Mouse (Mus musculus) heart, adult 18-20 months (tissue): ENCODE measurements at regions not wholly inside any gene's neighbourhood (a gene's known extent, or its start where the extent isn't known, plus 50 kb on each side); places are given as distances from the start of the nearest gene placed in this dataset.

ENCODE experiments used
- DNase-seq, 2 experiments: peaks; one replicate each; pipeline ENCODE4 v3.0.0; 2021 to 2022; ENCODE audit warnings: mixed read lengths in 1 of 2

DNA sequence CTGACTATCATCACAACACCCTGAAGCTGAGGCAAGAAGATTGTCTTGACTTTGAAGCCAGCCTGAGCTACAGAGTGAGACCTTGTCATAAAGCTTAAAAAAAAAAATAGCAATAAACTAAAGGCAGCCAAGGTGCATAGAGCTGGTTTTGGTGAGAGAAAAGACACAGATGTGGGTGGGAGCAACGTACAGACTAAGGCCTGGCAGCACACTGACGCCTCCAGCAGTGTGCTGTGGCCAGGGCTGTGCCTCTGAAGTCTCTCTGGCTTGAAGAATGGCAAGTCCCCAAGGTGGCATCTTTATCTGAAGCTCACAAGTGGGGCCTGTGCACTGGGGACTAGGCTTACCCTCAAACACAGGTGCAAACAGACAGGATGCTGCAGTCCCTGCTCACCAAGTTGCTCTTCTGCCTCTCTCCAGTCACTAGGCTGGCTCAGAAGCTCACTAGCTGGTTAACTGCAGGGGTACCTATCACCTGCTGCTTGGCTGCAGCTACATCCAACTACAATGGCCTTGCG, 159.3 kb upstream of the Zmiz1 start:
- no peak for DNase-seq

DNA sequence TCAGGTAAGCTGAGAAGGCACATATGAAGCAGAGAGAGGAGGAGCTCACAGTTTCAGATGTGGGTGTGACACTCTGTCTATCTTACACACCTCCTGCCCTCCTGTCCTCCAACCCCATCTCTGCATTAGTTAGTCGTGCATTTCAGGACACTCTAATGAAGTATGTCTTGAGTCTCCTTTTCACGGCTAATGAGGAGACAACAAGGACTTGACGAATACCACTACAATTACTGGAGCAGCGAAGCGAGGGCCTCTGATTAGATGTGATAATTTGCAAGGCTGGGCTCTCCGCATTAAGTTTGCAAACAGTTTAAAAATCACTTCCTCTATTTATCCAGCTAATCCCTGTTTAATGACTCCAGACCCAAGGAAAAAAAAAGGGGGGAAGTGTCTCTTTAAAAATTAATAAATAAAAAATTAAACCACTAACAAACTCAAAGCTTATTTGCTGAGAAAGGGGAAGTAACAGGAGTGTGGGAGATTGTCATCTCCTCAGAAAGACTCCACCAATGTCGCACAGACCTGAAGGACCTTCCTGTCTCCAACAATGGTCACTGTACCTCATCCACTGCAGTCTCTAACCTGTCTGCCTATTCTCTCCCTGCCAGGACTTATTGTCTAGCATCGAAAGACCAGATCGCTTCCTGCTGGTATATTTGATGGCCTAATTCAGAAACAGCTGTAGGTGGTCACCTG, 157.5 kb upstream of the Zmiz1 start:
- DNase-seq, result no peak

GRCm38 (mm10) chr14:25304391-25304851, 154.6 kb upstream of the Zmiz1 start:
- DNase-seq, result peak; percentile 90 to 96

- DNase-seq, result no peak
These were observed 152.8 kb upstream of the Zmiz1 start for GRCm38 (mm10) chr14:25306166-25306565.

GRCm38 (mm10) chr14:25306961-25307654, 151.9 kb upstream of the Zmiz1 start:
- no peak for DNase-seq

DNA sequence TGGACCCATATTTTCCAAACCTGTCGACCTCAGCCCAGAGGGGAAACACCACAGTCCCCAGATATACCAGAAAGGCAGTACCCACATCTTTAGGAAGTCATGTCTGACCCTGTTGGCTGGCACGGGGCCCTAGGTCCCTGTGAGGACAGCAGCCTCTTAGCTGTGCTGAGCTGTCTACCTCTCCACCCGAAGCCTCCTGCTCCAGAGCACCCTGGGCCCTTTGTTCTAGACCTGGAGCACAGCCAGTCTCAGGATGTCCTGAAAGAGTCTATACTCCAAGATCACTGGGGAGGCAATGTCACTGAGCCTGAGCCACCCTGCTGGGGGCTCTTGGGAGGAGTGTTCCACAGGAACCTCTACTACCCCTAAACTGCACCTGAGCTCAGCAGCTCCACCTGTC, 150.9 kb upstream of the Zmiz1 start:
- DNase-seq, result peak in 1 of 2 experiments; percentile 41

DNA sequence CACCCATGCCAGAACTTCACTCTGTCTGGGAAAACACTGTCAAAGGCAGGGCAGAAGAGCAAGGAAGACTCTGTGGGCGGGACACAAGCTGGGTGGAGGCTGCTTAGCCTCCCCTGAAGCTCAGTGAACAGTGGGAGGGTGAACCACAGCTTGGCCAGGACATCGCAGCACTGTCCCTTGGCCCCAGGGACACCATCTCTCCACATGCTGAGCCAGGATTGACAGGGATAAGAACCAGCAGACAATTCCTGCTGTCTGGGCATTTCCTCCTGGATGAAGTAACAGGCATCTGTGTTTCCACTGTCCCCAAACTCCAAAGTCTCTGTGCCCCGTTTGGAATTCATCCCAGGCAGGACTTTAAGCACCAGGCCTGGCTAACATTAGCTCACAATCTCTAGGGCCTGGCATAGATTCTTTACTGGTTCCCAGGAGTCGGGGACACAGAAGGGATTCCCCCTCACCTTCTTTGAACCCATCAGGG, 148.3 kb upstream of the Zmiz1 start:
- DNase-seq, result peak; percentile 52 to 62

DNA sequence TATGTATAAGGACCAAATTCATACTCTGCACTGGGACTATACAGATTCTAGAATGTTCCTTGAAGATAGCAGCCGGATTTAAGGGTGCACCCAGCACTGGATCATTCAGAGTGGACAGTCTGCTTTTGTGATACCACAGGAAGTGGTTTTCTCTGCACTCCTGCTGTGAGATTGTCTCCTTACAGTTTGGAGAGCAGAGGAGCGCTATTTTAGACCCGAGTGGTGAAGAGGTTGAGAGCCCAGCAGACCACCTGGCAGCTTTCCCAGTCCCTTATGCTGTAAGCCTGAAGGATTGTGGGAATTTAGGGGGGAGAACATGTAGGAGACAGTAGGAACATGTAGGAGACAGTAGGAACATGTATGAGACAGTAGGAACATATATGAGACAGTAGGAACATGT, 147.5 kb upstream of the Zmiz1 start:
- DNase-seq, result no peak

DNA sequence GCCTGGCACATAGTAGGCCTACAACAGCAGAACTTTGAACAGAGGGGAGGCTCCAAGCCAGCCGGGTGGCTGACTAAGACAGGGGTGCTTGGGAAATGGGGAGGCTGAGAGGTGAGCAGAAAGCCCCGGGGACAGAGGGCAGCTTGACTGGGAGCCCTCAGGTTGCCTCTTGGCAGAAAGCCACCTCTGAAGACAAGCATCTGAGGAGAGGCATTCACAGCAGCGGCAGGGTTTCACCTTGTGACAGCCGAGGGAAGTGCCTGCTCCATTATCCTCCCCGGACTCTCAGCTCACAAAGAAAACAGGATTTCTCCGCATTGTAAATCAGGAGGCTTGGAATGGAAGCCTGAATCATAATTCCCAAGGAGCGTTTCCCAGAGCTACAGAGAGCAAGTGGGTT, 146.8 kb upstream of the Zmiz1 start:
- DNase-seq, result no peak

DNA sequence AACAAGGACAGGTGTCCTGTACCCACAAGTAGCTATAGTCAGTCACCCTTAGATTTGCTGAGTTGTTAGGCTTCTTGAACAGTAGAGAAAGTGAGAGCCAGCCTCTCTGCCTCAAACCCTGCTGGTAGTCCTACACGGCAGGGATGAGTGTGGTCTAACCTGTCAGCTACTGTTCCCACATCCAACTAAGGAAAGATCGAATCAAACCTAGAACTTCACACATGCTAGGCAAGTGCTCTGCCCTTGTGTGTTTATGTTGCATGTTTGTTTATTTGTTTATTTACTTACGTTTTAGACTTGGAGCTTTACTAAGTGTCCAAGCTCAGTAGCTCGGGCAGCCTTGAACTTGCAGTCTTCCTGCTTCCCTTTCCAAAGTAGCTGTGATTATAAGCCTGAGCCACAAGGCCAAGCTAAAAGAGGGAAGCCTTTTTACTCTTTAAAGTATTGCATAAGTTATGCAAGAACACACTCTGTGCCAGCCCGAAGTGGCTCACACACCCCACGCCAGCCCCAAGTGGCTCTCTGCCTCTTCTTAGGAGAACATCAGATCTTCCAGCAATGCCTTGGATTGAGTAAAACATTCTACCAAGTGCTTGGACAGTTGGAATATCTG, 146.1 kb upstream of the Zmiz1 start:
- no peak for DNase-seq

DNA sequence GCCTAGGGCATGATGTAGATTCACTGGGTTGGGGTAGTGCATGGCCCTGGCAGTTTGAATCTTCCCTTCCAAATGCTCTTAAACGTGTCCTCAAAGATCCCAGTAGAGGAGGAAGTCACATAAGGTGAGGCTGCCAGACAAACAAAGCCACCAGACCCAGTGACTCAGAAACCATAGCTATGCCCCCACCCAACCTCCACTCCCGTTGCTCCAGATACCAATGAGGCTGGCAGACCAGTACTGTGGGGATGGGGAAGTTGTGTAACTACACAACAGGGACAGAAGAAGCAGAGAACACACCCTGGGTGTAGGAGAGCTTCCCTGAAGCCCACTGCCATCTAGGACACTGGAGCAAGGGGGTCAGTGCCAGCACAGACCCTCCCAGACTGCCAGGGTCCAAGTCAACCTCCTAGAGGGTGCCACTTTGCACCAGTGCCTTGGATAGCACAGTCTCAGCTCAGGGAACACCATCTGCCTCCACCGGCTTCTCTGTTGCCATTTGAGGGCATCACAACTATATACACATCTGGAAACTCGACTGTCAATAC, 145.2 kb upstream of the Zmiz1 start:
- no peak for DNase-seq

DNA sequence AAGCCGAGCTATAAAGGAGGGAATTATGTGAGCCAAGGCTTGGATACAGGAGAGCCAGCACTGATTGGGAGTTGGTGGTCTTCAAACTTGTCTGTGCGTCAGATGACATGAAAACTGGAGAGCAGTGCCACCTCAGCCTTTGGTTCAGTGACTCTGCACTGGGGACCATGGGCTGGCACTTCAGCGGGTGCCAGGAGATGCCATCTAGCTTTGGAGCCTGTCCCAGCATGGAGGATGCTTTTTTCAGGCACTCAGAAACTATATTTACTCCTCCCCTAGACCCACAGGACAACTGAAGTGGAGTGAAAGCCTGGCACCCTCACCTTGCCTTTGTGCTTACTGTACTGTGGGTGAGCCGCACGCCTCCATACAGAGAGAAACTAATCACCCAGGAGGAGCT, 142.5 kb upstream of the Zmiz1 start:
- peak; percentile 38 to 42 for DNase-seq

DNA sequence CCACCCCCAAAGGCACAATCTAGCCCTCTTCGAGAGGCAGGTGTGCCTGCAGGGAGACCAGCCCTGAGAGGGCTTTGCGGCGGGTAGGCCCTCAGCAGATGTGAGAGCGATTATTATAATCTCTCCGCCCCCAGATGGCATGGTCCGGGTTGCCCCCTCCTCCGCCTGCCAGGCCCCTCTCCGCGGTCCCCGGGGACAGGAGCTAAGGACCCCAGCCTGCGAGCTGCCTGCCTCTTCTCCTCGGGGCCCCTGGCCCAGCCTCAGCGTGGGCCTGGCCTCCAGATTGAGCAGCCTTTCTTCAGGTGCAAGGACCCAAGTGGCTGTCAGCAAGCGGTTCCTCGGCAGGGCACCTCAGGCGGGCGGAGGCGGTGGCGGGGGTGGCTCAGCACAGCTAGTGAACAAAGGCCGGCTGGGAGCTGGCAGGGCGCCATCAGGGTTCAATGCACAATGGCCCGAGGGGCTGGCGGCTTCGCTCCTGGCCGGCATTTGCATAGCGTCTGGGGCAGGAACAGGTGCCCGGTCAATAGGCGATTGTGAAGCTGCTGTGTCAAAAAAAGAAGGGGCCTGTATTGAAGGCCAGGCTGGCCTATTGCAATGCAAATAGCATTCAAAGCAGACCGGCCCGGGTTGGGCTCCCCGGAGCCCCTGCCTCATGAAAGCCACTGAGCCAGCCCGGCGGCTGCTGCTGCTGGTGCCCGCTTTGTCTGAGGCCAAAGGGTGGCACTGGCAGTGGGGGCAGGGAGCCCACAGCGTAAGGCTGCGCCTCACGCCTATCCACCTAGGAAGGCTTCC, 141.1 kb upstream of the Zmiz1 start:
- peak; percentile 57 to 67 for DNase-seq

- no peak for DNase-seq
These were observed 140.1 kb upstream of the Zmiz1 start for GRCm38 (mm10) chr14:25318909-25319308.

- no peak for DNase-seq
These were observed 138.8 kb upstream of the Zmiz1 start for GRCm38 (mm10) chr14:25320141-25320540.

DNA sequence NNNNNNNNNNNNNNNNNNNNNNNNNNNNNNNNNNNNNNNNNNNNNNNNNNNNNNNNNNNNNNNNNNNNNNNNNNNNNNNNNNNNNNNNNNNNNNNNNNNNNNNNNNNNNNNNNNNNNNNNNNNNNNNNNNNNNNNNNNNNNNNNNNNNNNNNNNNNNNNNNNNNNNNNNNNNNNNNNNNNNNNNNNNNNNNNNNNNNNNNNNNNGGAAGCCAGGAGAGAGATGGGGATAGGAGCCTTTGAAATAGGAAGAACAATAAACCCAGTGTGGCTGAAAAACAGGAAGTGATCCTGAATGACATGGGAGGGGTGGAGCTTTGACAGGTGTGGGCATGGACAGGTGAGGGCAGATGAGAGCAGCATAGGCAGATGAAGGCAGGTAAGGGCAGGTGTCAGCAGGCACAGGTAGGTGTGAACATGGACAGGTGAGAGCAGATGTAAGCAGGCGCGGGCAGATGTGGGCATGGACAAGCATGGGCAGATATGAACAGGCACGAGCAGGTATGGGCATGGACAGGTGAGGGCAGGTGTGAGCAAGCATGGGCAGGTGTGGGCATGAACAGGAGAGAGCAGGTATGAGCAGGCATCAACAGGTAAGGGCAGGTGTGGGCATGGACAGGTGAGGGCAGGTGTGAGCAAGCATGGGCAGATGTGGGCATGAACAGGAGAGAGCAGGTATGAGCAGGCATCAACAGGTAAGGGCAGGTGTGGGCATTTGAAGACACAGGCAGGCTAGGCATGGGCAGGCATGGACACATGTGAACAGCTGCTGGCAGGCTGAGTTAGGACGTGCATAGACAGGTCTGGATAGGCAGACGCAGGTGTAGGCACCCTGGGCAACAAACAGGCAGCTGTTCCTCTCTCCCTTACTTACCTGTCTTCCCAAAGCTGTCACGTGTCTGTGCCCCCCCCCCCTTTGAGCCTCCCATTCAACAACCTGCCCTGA, 135.2 kb upstream of the Zmiz1 start:
- no peak for DNase-seq

DNA sequence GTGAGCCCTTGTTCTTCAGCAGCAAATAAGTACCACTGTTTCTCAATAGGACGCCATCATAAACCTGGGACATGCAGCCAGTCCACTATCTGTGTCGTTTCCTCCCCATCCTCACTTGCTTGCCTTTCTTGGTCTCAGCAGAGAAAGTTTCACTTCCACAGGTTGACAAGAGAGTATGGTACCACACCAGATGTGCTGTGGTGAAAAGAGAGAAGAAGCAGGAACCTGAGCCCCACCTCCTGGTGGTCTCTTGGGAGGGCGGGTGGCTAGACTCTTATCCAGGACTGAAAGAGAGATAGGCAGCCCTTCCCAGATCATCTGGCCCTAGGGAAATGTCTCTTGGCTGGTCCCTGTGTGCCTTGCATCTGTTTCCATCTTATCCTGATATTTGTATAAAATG, 133.1 kb upstream of the Zmiz1 start:
- no peak for DNase-seq

DNA sequence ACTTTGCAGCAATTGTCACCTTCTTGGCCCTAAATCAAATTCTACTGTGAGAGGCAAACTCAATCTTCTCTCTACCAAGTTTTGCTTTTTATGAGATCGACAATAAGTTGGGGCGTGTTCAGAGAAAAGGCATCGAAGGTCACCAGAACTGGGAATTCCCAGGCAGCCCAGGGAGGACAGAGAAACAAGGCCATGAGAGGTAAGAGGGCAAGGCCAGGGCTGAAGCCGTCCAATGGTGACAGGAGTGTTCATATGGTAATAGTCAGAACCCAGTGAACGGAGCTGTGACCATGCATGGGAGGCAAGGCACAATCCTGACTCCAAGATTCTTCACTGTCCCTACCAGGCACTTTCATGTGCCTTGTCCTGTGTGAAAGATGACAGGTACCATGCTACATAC, 130.8 kb upstream of the Zmiz1 start:
- no peak for DNase-seq

DNA sequence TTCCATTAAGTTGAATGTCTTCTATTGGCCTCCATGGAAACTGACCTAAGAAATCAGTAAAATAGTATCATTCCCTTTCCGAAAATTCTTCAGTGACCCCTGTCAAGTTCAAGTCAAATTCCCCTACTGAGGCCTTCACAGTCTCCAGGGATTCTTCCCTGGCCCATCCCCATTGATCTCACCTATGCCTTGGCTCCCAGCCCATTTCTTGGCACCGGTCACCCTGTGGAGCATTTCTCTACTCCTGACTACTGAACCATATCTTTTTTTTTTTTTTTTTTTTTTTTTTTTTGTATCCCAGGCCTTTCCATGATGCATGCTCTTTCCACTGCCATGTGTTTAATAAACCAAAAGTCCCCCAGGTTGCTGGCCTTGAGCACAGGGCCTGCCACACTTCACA, 124.8 kb upstream of the Zmiz1 start:
- DNase-seq, result no peak

- no peak for DNase-seq
These were observed 122.1 kb upstream of the Zmiz1 start for GRCm38 (mm10) chr14:25336875-25337274.
